Mouse (Mus musculus) liver, embryonic 14.5 days (tissue): Measurements from ENCODE around the gene Fut2. TPM values are rescaled to one million over a fixed set of nuclear protein-coding genes. Genes with fewer than 3 reads are reported as not detected.

Source experiments
- ATAC-seq: fragments of 200-750 bp; cut with Nextera tagmentation; 2 replicates; pipeline ENCODE4 v1.8.0; 2017; ENCODE audit warnings: moderate number of reproducible peaks, mild to moderate bottlenecking, moderate library complexity; ENCODE audit not compliant: insufficient read depth
- DNase-seq, 3 experiments: peaks; one replicate each; pipeline ENCODE4 v3.0.0-alpha.2; 2012 to 2013; ENCODE audit warnings: low read depth in 3 of 3, low spot score in 3 of 3
- H3K27ac ChIP-seq: fragments of 300-500 bp; sonication (generic); 2 replicates; pipeline ENCODE4 v1.5.1; 2014; ENCODE audit warnings: moderate library complexity, mild to moderate bottlenecking, control low read depth, inconsistent platforms
- H3K27me3 ChIP-seq: fragments of 300-500 bp; sonication (generic); 2 replicates; pipeline ENCODE4 v1.6.1; 2014; ENCODE audit warnings: mild to moderate bottlenecking, low read length, moderate library complexity; ENCODE audit not compliant: control insufficient read depth, insufficient read depth
- H3K36me3 ChIP-seq: fragments of 300-500 bp; sonication (generic); replicated peaks from 2 replicates; pipeline ENCODE4 v1.6.1; 2014; ENCODE audit warnings: low read depth; ENCODE audit not compliant: control insufficient read depth, insufficient read depth
- H3K4me1 ChIP-seq, 2 experiments: fragments of 200-500 bp in 1 of 2; fragments of 300-500 bp in 1 of 2; sonication (generic) in 1 of 2; replicated peaks; 2 replicates each; pipeline ENCODE4 v1.6.1; 2012 to 2014; ENCODE audit warnings: antibody characterized with exemption in 1 of 2, inconsistent platforms in 1 of 2, low read length in 1 of 2; ENCODE audit not compliant: control insufficient read depth in 2 of 2, insufficient read depth in 2 of 2
- H3K4me2 ChIP-seq: fragments of 300-500 bp; sonication (generic); 2 replicates; pipeline ENCODE4 v1.6.1; 2014; ENCODE audit warnings: low read depth, mild to moderate bottlenecking, control low read depth, moderate library complexity
- H3K4me3 ChIP-seq, 2 experiments: fragments of 200-500 bp in 1 of 2; fragments of 300-500 bp in 1 of 2; sonication (generic) in 1 of 2; 2 replicates each; pipeline ENCODE4 v1.5.1; 2012 to 2014; ENCODE audit warnings: low read depth in 2 of 2, low read length in 2 of 2, mild to moderate bottlenecking in 2 of 2, control low read depth in 1 of 2, inconsistent platforms in 1 of 2, moderate library complexity in 1 of 2; ENCODE audit not compliant: insufficient read depth in 1 of 2
- H3K9ac ChIP-seq: fragments of 300-500 bp; sonication (generic); replicated peaks from 2 replicates; pipeline ENCODE4 v1.6.1; 2014; ENCODE audit warnings: mild to moderate bottlenecking, control low read depth, moderate library complexity
- H3K9me3 ChIP-seq: fragments of 300-500 bp; sonication (generic); 2 replicates; pipeline ENCODE4 v1.6.1; 2016; ENCODE audit warnings: low read length, mixed read lengths; ENCODE audit not compliant: control insufficient read depth
- CTCF ChIP-seq: IDR thresholded peaks from 2 replicates; pipeline ENCODE4 v1.5.1; 2016; ENCODE audit warnings: antibody characterized with exemption, low read depth, control low read depth
- EP300 ChIP-seq: IDR thresholded peaks from 2 replicates; pipeline ENCODE4 v1.6.1; 2016; ENCODE audit warnings: antibody characterized with exemption, low read depth
- WGBS: fragments of 180-500 bp; shearing (Covaris S2); extraction: QIAGEN DNeasy Blood & Tissue Kit; methylation state at CpG from one replicate; pipeline ENCODE4 v1.1.7; 2014; ENCODE audit not compliant: insufficient replicate concordance; 5-methylcytosine and 5-hydroxymethylcytosine counted together
- polyA plus RNA-seq, 2 experiments: library from polyadenylated mRNA; depleted of rRNA in 1 of 2; stranded (reverse) in 1 of 2; unstranded in 1 of 2; fragments of >200 nt; fragmentation: Nextera tagmentation in 1 of 2; extraction: Ambion mirVana in 1 of 2; gene quantifications; 2 replicates each; pipeline versions ENCODE4 v1.2.1 to v1.2.3; 2012 to 2014

The Fut2 gene
- polyA plus RNA-seq, 2 experiments, result not detected

GRCm38 (mm10) chr7:45638623-45639401, 27.4 kb downstream of the Fut2 start:
- DNase-seq, result peak in 1 of 3 experiments; percentile 22
- ATAC-seq, result peak; percentile 45; the same call in 1 of the 2 replicates
- WGBS, result 64% methylated on average over 29 of the region's 29 CpGs
- Histone ChIP-seq H3K27ac (no peak overlapping the region), H3K9ac (no peak overlapping the region), H3K4me2 (peak overlapping the region; percentile 28; the same call in 1 of the 2 replicates), H3K9me3 (no peaks in the 10 kb centered on the region), H3K27me3 (no peaks in the 10 kb centered on the region), H3K4me1 (peaks cover 0 to 6% of the 10 kb centered on the region in 2 experiments; a peak in 2 of 4 replicates), H3K4me3 (no peak overlapping the region), H3K36me3 (no peaks in the 10 kb centered on the region)
- TF ChIP-seq EP300, result no peak
- TF ChIP-seq CTCF, result no peak

DNA sequence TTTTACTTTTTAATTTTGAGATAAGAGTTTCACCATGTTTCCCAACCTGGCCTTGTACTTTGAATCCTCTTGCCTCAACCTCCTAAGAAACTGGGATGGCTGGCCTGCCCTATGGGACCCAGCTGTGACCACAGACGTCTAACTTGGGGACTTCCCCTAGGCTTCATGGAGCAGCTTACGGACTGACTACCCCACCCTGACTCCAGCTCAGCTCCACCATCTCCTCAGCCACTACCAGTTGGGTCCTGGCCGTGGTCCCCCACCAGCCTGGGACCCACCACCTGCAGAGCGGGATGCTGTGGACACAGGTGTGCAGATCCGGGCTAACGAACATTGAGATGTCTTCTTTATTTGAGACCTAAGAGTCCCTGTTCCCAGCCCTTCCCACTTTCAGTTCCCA, 28.5 kb downstream of the Fut2 start:
- Histone ChIP-seq H3K27ac (no peak overlapping the region), H3K27me3 (no peaks in the 10 kb centered on the region), H3K9me3 (no peaks in the 10 kb centered on the region), H3K4me2 (no peak overlapping the region), H3K4me1 (no peaks in the 10 kb centered on the region; a peak in 2 of 4 replicates), H3K36me3 (no peaks in the 10 kb centered on the region), H3K4me3 (no peak overlapping the region), H3K9ac (no peak overlapping the region)
- DNase-seq, result no peak
- ATAC-seq, result no peak
- TF ChIP-seq EP300, result no peak
- TF ChIP-seq CTCF, result no peak
- 70% methylated on average over 6 of the region's 6 CpGs for WGBS

DNA sequence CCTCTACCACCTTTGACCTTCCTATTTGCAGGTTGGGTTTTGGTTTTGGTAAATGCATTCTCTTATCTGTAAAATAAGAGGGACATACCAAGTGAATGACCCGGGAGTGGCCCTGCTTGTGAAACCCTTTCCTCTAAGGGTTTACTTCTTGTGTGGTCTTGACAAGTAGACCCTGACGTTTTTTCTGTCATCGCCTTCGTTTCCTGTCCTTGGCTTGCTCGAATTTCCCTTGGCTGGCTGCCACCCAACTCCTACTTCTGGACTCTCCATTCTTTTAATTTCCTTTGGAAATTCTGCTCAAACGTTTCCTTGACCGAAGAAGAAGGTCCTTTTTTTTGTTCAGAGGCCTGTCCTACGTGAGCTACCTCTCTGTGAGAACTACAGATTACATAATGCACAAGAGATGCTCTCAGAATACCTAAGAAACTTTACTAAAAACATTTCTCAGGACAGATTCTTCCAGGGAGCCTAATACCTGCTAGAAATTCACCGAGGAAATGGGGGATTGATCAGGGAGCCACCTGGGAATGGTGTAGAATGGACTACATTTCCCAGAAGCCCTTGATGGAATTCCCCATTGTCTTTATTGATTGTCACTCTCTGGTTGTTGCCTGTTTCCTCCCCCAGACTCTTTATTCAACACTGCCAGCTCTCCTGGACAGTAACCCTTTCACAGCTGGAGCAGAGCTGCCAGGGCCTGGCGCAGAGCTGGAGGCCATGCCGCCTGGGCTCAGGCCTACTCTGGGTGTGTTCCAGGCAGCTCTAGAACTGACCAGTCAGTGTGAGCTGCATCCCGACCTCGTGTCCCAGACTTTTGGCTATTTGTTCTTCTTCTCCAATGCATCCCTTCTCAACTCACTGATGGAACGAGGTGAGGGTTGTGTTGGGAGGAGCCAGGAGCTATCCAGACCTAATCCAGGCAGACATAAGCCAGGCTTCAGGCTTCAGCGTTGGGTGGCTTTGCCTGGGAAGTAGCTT, 30.2 kb downstream of the Fut2 start:
- H3K9ac ChIP-seq, result no peak overlapping the region
- no peak overlapping the region for H3K4me3 ChIP-seq
- H3K9me3 ChIP-seq, result no peaks in the 10 kb centered on the region
- H3K36me3 ChIP-seq, result no peaks in the 10 kb centered on the region
- WGBS, result 47% methylated on average over 15 of the region's 15 CpGs
- H3K4me2 ChIP-seq, result no peak overlapping the region
- ATAC-seq (no peak), DNase-seq (no peak)
- TF ChIP-seq EP300 (no peak), CTCF (no peak)
- no peak overlapping the region for H3K27ac ChIP-seq
- H3K4me1 ChIP-seq, result no peaks in the 10 kb centered on the region; a peak in 2 of 4 replicates
- H3K27me3 ChIP-seq, result no peaks in the 10 kb centered on the region; the same call in 1 of the 2 replicates

- H3K27ac ChIP-seq, result no peak overlapping the region
- no peak overlapping the region for H3K9ac ChIP-seq
- TF ChIP-seq EP300 (no peak), CTCF (no peak)
- no peaks in the 10 kb centered on the region for H3K36me3 ChIP-seq
- H3K9me3 ChIP-seq, result no peaks in the 10 kb centered on the region
- H3K27me3 ChIP-seq, result no peaks in the 10 kb centered on the region; the same call in 1 of the 2 replicates
- H3K4me2 ChIP-seq, result no peak overlapping the region
- ATAC-seq, result peak; percentile 27; the same call in 1 of the 2 replicates
- no peaks in the 10 kb centered on the region; a peak in 2 of 4 replicates for H3K4me1 ChIP-seq
- peak in 1 of 3 experiments; percentile 14 for DNase-seq
- 47% methylated on average over 11 of the region's 11 CpGs for whole genome bisulfite sequencing
- no peak overlapping the region for H3K4me3 ChIP-seq
Measured at GRCm38 (mm10) chr7:45634946-45635681, 31.1 kb downstream of the Fut2 start.
